In genomic region chr15:31468806-31469205, GRCm38 (mm10) we compare ENCODE assay signal across 23 mouse cellular contexts. TPM values are rescaled to one million over a fixed set of nuclear protein-coding genes. Genes with fewer than 3 reads are reported as not detected.
"Had no signal": no experiment of that assay in that cellular context is flagged by ENCODE, and none has a peak within 500 bp of the region (broad histone marks: within the 10 kb centered on the region; RNA-seq: fewer than 3 reads in every experiment).

No protein-coding gene starts in this region.

- H3K27me3 ChIP-seq: lung, embryonic 15.5 days; midbrain, embryonic 12.5 days; neural tube, embryonic 13.5 days; neural tube, embryonic 15.5 days had no signal

- H3K9me3 ChIP-seq: lung, embryonic 15.5 days; midbrain, embryonic 10.5 days; midbrain, embryonic 12.5 days; neural tube, embryonic 13.5 days; neural tube, embryonic 15.5 days had no signal

- H3K4me3 ChIP-seq: lung, embryonic 15.5 days; midbrain, embryonic 10.5 days; midbrain, embryonic 12.5 days; myocyte; neural tube, embryonic 13.5 days; neural tube, embryonic 15.5 days had no signal

- H3K4me1 ChIP-seq: midbrain, embryonic 10.5 days; midbrain, embryonic 12.5 days; neural tube, embryonic 13.5 days; neural tube, embryonic 15.5 days had no signal

- ATAC-seq: liver, postnatal 0 days; lung, postnatal 0 days; midbrain, embryonic 16.5 days had no signal

- H3K27ac ChIP-seq: lung, embryonic 15.5 days; macrophage; midbrain, embryonic 10.5 days; midbrain, embryonic 12.5 days; neural tube, embryonic 13.5 days; neural tube, embryonic 15.5 days had no signal

- H3K9ac ChIP-seq: liver, postnatal 0 days; lung, embryonic 15.5 days; midbrain, embryonic 12.5 days; neural tube, embryonic 13.5 days; neural tube, embryonic 15.5 days had no signal

- DNase-seq: liver, postnatal 0 days; lung, adult 2 months; lung, postnatal 14 days; lung, postnatal 36 days; midbrain, embryonic 14.5 days; retina, postnatal 1 day; right cerebral cortex, adult 18-20 months; right cerebral cortex, postnatal 25 days; right cerebral cortex, postnatal 4 days; spleen, adult 18-20 months; thymus, adult 18-20 months; thymus, postnatal 14 days; thymus, postnatal 36 days had no signal

- H3K4me2 ChIP-seq: lung, embryonic 15.5 days; midbrain, embryonic 12.5 days; neural tube, embryonic 13.5 days; neural tube, embryonic 15.5 days had no signal

RNA-seq across cellular contexts. Expression of gene Ropn1l, which starts 15.3 kb away (rescaled TPM):
- total RNA-seq: megakaryocyte-erythroid progenitor cell, adult 5-6 weeks had no signal
